Mouse (Mus musculus) embryo, embryonic 11 days (tissue): ENCODE results near the gene Pth1r.
"Not testable (repeated sequence)": the region's sequence is repeated elsewhere in the genome, so short reads cannot be mapped to it uniquely, and the experiment has no call there.

Experiments used
- DNase-seq: peaks from one replicate; pipeline ENCODE4 v3.0.0-alpha.2; 2015

Pth1r gene

DNA sequence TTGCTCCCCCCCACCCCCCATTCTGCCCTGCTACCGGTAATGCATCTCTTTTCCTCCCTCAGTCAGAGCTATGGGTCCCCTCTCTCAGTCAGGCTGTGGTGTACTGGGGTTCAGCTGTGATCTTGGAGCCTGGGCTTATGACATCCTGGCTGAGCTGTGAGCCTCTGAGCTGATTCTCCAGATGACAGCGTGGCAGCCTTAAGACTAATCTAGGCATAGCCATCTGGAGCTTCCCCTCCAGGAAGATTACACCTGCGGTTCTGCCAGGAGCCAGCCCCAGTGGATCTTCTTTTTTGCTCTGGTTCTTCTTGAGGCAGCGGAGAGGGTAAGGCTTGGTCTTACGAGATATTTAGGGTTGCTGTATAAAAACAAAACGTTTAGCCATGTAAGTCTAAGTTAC, 34.9 kb downstream of the Pth1r start:
- DNase-seq = no peak

GRCm38 (mm10) chr9:110711532-110711931, 35.4 kb downstream of the Pth1r start:
- DNase-seq = no peak

DNA sequence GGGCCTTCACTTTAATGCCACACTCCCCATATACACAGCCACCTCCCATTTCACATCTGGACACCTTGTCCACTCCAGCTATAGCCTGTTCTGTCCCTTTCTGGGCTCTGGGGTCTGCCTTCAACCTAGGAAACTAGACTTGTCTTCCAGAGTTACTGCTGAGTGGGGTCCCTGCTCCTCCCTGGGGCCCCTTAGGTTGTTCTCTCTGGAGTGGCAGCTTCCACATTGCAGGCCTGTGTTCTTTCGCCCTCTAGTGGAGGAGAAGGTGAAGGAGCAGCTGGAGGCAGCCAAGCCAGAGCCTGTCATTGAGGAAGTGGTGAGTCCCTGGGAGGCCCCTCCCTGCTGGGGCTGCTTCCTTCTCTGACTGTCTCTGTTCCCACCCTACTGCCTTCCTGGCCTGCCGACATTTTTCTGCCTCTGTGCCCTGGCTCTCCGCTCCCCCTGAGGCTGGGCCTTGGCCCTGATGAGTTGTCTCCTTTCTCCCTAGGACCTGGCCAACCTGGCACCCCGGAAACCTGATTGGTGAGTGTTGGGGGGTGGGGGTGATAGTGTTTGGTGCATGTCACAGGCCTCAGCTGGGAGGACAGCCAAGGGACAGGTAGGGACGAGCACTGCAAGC, 37.2 kb downstream of the Pth1r start:
- DNase-seq = peak; percentile 80

GRCm38 (mm10) chr9:110706784-110707183, 40.2 kb downstream of the Pth1r start:
- DNase-seq = no peak

DNA sequence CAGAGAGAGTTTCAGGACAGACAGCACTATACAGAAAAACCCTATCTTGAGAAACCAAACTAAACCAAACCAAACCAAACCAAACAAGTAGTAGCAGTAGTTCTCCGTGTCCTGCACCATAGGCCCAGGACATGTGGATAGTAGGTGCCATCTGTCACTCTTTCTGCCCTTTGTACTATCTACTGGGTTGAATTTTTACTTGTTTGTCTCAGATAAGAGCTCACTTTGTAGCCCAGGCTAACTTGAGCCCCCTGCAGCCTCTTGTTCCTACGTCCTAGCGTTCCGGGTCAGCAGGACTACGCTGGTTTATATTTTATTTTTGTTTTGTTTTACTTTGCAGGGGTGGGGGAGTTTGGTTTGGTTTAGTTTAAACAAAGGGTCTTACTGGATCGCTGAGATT, 43.0 kb downstream of the Pth1r start:
- DNase-seq = no peak

GRCm38 (mm10) chr9:110702848-110703247, 44.1 kb downstream of the Pth1r start:
- DNase-seq = no peak

GRCm38 (mm10) chr9:110701114-110702032, 45.6 kb downstream of the Pth1r start:
- DNase-seq = no peak

GRCm38 (mm10) chr9:110699574-110699973, 47.4 kb downstream of the Pth1r start:
- DNase-seq = no peak

- DNase-seq = no peak
Observed at GRCm38 (mm10) chr9:110697465-110697864, 49.5 kb downstream of the Pth1r start.

DNA sequence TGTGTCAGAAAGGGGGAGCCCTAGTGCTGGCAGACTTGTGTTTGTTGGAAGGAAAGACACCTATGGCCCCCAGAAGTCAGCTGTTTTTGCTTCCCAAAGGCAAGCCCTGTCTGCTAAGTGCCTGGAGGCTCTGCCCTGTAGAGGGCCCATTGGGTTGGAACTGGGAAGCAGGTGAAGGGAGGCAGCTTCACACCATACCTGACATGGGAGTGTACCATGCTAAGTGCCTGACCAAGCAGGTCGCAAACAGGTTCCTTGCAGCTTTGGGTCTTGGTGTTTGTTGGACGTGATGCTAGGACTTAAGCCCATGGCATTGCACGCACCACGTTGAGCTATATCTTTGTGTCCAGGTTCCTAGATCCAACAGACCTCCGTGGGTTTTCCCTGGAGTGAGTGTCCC, 50.5 kb downstream of the Pth1r start:
- DNase-seq = no peak

DNA sequence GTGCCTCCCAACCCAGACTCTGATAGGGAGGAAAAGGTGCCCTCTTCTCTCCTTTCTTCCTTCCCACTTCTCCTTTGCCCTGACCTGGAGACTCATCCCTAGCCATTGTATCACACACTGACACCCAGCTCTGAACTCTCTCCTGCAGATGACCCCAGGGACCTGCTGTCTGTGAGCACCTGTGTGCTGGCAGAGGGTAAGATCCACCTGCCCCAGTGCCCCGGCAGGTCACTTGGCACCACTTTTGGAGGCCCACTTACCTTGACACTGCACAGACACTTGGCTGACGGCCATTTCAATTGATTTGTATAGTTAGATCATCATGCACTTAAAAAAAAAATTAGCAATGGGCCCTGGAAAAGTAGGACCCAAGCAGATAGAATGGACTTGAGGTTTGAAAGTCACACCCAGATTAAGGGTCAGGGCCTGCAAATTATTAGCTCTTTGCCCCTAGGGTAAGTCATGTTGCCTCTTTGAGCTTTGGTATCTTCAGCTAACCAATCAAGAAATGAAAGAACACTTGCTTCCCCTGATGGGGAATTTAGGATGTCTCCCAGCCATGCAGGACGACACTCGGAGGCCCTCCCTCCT, 51.7 kb downstream of the Pth1r start:
- DNase-seq = no peak

GRCm38 (mm10) chr9:110689261-110689779, 57.6 kb downstream of the Pth1r start:
- DNase-seq = no peak

- DNase-seq = no peak
Observed at GRCm38 (mm10) chr9:110687846-110688245, 59.1 kb downstream of the Pth1r start.

- DNase-seq = no peak
Observed at GRCm38 (mm10) chr9:110687061-110687460, 59.9 kb downstream of the Pth1r start.

DNA sequence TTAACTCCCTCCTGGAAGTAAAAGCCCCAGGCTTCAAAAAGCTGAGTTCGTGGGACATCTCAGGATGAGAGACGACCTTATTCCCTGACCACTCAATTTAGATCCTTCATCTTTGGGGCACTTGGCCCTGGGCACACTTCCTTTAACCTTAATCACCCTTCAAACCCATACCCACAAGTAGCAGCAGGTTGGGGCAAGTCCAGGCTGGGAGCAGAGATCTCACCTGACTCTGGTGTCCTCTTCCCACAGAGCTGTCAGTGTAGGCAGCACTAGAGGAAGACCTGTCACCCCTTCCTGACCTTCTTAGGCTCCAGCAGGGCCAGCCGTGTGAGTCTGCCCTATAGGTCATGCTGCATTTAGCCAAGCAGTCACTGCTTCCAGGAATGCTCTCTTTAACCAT, 60.5 kb downstream of the Pth1r start:
- DNase-seq = no peak

- no peak for DNase-seq
Observed at GRCm38 (mm10) chr9:110685591-110685990, 61.4 kb downstream of the Pth1r start.

- DNase-seq = no peak
Observed at GRCm38 (mm10) chr9:110685187-110685586, 61.8 kb downstream of the Pth1r start.

GRCm38 (mm10) chr9:110684100-110684831, 62.7 kb downstream of the Pth1r start:
- DNase-seq = no peak

- no peak for DNase-seq
Observed at GRCm38 (mm10) chr9:110683574-110684099, 63.3 kb downstream of the Pth1r start.

- not testable (repeated sequence) for DNase-seq
Observed at GRCm38 (mm10) chr9:110682697-110683096, 64.2 kb downstream of the Pth1r start.

- peak; percentile 20 for DNase-seq
Observed at GRCm38 (mm10) chr9:110682255-110682654, 64.7 kb downstream of the Pth1r start.

DNA sequence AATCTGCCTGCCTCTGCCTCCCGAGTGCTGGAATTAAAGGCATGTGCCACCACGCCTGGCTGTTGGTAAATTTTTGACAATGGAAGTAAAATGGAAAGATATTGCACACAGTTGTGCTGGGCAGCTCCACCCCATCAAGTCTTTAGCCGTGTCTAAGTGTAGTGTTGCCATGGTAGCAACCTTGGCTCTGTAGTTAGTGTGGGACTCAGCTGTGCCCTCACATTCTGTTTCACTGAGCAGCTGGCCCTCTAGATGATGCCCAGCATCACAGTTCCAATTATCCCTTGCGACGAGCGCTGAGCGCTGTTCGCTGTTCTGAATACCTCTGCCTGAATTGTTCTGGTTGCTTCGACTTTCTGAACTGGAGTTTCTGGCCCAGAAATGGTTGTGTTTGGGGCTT, 65.1 kb downstream of the Pth1r start:
- DNase-seq = peak; percentile 34
